Mouse (Mus musculus) layer of hippocampus, adult 18-20 months (tissue): Measurements from ENCODE around the gene Washc2. TPM values are rescaled to one million over a fixed set of nuclear protein-coding genes. Genes with fewer than 3 reads are reported as not detected.
"Not testable (repeated sequence)": the region's sequence is repeated elsewhere in the genome, so short reads cannot be mapped to it uniquely, and the experiment has no call there.

Experiments used
- DNase-seq, 2 experiments: peaks; one replicate each; pipeline ENCODE4 v3.0.0; 2022; ENCODE audit warnings: low spot score in 2 of 2
- long read RNA-seq: library from polyadenylated mRNA; stranded (forward); transcript quantifications from one replicate; pipeline ENCODE4 v2.0.0, GENCODE M21; 2021
- total RNA-seq, 2 experiments: library from RNA; stranded (reverse); gene quantifications; 2 replicates each; pipeline ENCODE4 v1.2.3; 2021

Washc2 gene
- 100 to 1,000 TPM in 1 of 2 experiments, 10 to 100 TPM in 1; 99.2 to 110 TPM for total RNA-seq
- long read RNA-seq, full-length matches to known transcripts = 47 of 144 reads
- long read RNA-seq, partial matches to known transcripts = 56 of 144 reads
- long read RNA-seq, other reads (novel, unspliced or antisense) = 41 of 144 reads

DNA sequence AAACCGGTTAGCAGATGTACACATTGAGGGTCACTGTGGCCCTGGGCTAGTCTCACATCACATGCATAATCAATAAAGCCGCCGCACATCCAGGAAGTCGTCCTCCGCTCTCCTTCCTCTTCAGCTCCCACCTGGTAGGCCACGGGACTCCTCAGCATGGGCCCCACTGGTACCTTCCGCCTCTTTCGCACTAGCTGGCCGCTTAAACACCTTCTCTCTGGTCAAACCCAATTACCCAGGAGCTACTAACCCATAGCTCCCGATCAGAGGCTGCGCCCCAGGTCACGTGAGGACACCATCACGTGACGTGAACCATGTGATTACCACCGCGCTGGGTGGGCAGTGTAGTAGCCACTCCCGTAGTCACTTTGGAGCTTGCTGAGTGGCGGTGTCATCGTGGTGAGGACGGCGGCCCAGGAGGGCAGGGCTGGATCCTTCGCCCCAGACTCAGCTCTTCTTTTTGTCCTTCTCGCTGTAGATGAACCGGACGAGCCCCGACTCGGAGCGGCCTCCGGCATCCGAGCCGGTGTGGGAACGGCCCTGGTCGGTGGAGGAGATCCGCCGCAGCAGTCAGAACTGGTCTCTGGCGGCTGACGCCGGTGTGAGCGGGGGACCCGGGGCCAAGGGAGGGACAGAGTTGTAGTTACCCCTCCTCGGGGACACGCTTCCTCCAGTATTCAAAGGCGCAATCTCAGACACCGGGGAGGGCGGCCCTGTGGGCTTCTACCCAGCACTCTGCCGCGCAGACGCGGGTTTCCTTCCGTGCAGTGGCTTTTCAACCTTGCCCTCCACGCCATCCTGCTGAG, at the start of gene Washc2:
Washc2 (plus strand) TSS at position 310 of the 806 bp plus-strand sequence.
- DNase-seq = peak; percentile 91 to 97

GRCm38 (mm10) chr6:116166383-116166782, 41.5 kb upstream of the Washc2 start:
- no peak for DNase-seq

DNA sequence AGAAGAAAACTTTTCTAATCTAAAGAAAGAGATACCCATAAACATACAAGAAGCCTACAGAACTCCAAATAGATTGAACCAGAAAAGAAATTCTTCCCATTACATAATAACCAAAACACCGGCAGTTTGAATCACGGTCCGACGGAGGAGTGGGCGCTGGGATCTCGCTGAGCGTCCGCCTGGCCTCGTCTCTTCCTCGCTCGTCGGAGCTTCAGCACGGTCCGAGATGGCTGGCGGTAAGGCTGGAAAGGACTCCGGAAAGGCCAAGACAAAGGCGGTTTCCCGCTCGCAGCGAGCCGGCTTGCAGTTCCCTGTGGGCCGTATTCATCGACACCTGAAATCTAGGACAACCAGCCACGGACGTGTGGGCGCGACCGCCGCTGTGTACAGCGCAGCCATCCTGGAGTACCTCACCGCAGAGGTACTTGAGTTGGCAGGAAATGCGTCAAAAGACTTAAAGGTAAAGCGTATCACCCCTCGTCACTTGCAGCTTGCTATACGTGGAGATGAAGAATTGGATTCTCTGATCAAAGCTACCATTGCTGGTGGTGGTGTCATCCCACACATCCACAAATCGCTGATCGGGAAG, 34.2 kb upstream of the Washc2 start:
- DNase-seq = not testable (repeated sequence)

GRCm38 (mm10) chr6:116178376-116178775, 29.5 kb upstream of the Washc2 start:
- DNase-seq = no peak

DNA sequence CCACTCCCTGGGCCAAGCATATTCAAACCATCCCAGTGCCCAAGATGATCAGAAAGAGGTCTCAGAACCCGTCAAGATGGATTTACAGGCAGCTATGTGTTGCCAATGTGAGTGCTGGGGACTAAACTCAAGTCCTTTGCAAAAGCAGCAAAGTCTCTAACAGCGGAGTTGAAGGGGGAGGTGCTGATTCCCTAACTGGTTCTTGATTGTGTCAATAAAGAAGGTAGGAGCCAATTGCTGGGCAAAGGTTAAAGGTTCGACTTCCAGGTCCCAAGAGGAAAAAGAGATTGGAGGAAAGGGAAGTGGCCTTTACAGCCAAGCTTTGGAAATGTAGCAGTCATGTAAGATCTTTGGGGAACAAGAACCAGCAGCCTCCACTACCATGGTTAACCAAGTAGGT, 27.1 kb upstream of the Washc2 start:
- DNase-seq = no peak

DNA sequence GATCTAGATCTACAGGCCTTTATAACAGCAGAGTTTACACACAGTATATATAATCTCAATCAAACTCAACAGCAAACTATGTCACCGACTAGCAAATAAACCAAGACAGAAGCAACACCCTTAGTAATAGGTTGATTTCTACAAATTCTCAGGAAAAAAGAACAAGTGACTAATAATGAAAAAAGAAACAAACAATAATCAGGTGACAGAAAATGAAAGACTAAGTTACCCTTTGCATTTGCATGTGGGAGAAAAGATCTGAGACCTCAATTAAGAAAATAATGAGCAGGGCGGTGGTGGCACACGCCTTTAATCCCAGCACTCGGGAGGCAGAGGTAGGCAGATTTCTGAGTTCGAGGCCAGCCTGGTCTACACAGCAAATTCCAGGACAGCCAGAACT, 24.3 kb upstream of the Washc2 start:
- DNase-seq = no peak

GRCm38 (mm10) chr6:116186485-116186884, 21.4 kb upstream of the Washc2 start:
- no peak for DNase-seq

DNA sequence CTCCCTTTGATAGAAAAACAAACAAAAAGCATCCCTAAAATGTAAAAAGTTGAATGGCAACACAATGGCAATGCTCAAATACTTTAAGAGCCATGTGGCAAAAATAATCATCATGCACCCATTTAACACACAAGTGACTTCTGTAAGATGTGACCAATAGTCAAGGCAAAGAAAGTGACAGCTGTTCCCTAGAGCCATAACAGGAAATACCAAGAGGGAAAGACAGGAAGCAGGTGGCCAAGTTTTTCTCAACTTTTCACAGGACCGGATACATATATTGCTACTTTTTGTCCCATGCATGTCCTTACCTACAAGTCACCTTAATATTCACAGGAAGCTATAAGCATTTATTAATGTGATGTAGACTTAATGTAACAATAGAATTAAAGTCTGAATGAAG, 18.4 kb upstream of the Washc2 start:
- no peak for DNase-seq

DNA sequence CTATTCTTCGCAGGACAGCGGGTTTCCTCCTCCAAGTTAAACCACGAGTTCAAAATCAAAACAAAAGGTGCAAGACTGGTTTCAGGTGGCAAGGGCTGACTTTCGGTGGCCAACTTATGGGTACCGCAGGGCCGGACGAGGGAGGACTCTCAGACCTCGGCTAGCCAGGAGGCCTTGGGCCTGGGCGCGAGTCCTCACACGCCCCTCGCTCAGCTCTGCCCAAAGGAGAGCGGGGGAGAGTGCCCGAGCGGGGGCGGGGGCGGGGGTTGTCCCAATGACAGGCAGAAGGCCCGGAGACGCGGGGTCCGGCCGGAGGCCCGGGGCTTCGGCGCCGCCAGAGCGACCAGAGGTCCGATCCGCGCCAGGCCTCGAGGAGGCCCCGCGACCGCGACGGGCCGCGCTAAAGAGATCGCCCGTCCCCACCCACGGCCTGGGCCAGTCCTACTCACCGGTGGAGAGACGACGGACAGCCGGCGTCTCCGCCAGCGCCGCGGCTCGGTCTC, 15.0 kb upstream of the Washc2 start:
- peak in 1 of 2 experiments; percentile 21 for DNase-seq

DNA sequence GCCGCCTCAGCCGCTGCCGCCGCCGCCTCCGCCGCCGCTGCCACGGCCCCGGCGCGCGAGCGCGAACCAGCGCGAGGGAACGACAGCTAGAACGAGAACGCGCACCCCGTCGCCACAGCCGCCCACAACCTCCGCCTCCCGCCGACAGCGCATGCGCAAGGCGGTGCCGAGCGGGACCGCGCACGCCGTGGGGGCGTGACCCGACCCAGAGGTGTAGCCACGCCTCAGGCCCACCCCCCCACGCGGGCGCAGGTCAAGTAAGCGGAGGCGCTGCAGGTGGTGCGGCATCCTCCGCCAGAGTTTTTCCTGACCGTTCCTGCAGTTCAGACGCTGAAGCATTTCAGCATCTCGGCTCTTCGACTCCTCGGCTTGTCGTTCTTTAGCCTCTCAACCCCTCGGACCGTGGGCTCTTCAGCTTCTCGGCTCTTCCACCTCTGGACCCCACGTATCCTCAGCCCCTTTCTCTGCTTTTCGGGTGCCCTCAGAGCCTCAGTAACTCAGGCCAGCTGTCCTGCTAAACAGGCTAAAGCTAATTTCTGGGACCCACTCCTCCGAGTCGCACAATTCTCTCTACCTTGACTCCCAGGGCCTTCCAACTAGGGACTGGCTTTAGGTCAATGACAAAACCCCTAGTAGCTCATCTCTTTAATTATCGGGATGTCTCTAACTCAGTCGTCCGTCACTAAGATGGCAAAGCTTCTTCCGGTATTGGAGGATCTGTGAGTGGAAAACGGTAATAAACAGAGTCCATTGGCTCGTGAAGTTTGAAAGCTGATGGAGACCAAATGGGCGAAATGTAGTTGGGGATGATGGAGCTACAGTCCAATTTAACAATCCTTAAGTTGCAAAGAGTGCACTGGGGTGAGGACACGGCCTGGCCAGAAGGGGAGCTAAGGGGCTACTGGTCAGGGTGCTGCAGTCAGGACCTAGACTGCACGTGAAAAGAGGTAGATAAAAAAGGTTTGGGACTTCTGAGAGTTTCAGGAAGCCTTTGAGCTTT, 14.1 kb upstream of the Washc2 start, which contains the start of gene Tmcc1:
Tmcc1 (minus strand) TSS at position 93 of the 1,000 bp plus-strand sequence.
- DNase-seq = peak; percentile 98 to 99

DNA sequence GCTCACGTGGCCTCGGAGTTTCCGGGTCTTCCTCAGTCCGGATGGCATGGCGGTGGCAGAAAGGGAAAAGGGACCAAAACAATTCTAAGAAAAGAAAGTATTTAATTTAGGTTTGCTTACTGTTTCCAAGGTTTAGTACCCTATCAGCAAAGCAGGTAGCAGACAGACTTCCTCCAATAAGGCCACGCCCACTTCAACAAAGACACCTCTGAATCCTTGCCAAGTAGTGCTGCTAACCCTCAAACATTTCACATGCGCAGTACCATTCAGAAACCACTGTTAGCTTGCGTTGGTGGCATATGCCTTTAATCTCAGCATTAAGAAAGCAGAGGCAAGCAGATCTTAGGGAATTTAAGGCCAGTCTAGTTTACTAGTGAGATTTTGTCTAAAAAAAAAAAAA, 12.0 kb upstream of the Washc2 start:
- DNase-seq = no peak

- peak in 1 of 2 experiments; percentile 48 for DNase-seq
These were observed 9.7 kb upstream of the Washc2 start for GRCm38 (mm10) chr6:116198173-116198572.

GRCm38 (mm10) chr6:116199682-116200081, 8.2 kb upstream of the Washc2 start:
- DNase-seq = no peak

DNA sequence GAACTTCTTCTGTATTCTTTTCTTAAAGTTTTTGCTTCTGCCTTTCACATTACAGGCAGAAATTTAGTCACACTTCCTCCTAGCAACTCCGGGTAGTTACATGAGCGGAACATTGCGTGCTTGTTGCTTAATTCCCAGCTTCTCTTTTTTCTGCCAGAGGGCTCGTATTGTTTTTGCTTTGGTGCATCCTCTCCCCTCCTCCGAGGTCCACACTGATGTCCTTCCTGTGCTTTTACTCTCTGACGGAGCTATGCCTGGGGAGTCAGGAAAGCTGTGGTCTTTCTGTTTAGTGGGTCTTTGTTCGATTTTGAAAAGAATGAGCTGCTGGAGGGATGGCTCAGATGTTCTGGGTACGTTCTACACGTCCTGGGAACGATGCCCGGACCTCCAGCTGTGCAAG, 19.9 kb downstream of the Washc2 start:
- DNase-seq = peak in 1 of 2 experiments; percentile 35

DNA sequence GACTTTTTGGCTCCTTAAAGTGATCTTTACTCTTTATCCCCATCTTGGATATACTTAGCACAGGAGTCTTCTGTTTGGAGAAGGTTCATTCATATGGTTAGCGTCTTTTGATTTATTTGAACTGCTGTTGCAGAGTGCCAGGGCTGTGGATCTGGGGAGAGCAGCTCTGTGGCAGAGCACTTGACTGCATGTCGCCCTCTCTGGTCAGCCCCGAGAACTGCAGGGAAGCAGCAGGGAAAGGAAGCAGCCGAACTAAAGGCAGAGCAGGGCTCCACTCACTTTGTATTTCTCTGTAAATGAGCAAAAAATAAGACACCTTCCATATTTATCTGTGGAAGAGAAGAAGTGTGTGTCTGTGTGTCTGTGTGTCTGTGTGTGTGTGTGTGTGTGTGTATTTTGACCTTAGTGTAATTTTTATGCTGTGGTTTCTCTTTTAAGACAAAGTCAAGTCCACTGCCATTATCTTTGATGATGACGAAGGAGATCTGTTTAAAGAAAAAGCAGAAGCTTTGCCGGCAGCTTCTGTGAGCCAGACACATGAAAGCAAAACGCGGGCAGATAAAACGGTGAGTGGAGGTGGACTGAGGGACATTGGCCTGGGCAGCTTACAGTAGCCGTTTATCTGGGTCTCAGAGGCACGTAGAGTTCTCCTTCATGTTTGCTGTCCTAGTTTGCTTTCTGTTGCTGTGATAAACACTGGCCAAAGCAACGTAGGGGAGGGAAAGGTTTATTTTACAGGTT, 21.1 kb downstream of the Washc2 start:
- DNase-seq = peak; percentile 64 to 88

DNA sequence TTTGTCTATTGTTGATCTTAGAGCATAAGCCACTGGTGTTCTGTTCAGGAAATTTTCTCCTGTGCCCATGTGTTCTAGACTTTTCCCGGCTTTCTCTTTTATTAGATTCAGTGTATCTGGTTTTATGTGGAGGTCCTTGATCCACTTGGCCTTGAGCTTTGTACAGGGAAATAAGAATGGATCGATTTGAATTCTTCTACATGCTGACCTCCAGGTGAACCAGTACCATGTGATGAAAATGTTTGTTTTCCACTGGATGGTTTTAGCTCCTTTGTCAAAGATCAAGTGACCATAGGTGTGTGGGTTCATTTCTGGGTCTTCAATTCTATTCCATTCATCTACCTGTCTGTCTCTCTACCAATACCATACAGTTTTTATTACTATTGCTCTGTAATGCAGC, 27.0 kb downstream of the Washc2 start:
- not testable (repeated sequence) for DNase-seq

GRCm38 (mm10) chr6:116235336-116235735, 27.5 kb downstream of the Washc2 start:
- no peak for DNase-seq

DNA sequence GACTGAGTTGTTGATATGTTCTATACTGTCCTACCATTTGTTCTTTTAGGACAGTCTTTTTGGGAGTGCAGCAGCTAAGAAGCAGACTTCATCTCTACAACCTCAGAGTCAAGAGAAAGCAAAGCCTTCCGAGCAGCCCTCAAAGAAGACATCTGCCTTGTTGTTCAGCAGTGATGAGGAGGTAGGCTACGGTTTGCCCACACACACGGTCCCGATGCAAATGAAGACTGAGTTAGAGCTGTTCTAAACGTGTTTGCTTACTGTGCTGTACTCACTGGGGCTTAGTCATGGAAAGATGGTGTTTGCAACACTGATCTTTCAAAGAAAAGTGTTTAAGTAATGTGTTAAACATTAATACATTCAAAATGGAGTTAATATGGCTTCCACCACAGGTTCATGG, 30.2 kb downstream of the Washc2 start:
- DNase-seq = peak in 1 of 2 experiments; percentile 31

GRCm38 (mm10) chr6:116240371-116240770, 32.5 kb downstream of the Washc2 start:
- no peak for DNase-seq

- DNase-seq = no peak
These were observed 51.8 kb downstream of the Washc2 start for GRCm38 (mm10) chr6:116259649-116260048.
